ENCODE assay signal across 10 mouse cellular contexts in genomic region chr8:63755236-63755635, GRCm38 (mm10).
DNase-seq lines count a peak whose midpoint lies in the region; ATAC-seq lines count a peak whose summit lies in the region.
"Had no signal": no experiment of that assay in that cellular context is flagged by ENCODE, and none has a peak within 500 bp of the region (broad histone marks: within the 10 kb centered on the region; RNA-seq: fewer than 3 reads in every experiment).

No protein-coding gene starts in this region.

- peak; percentile 53; the same call in 1 of the 2 replicates for ATAC-seq in forebrain, embryonic 11.5 days (replicated peaks; ENCODE audit: low FRiP score)
- ATAC-seq in forebrain, embryonic 16.5 days = no peak
- ATAC-seq in hindbrain, embryonic 15.5 days (ENCODE audit: low FRiP score, low read depth) = peak; percentile 56; the same call in 1 of the 2 replicates
- ATAC-seq in midbrain, embryonic 15.5 days (replicated peaks) = peak; percentile 73
- no peak for ATAC-seq in granulocyte monocyte progenitor cell, adult 5-6 weeks (replicated peaks; ENCODE audit: poor library complexity, severe bottlenecking)

- no peak overlapping the region for H3K27ac ChIP-seq in forebrain, embryonic 11.5 days (ENCODE audit: low read depth, low read length)
- H3K27ac ChIP-seq in forebrain, embryonic 16.5 days (ENCODE audit: low read length) = no peak overlapping the region
- H3K27ac ChIP-seq in hindbrain, embryonic 15.5 days (replicated peaks) = no peak overlapping the region
- no peak overlapping the region for H3K27ac ChIP-seq in midbrain, embryonic 15.5 days
- H3K27ac ChIP-seq: stomach, postnatal 0 days had no signal

- no peak for DNase-seq in forebrain, embryonic 11.5 days (ENCODE audit: low spot score)
- peak; percentile 75 for DNase-seq in embryo, embryonic 10 days (ENCODE audit: low spot score)
- DNase-seq in cerebellum, postnatal 10 days = no peak
- no peak for DNase-seq in cerebellum, adult 18-20 months
- DNase-seq: cerebellum, postnatal 36 days had no signal

- H3K4me2 ChIP-seq in forebrain, embryonic 11.5 days (ENCODE audit: low read depth, low read length, severe bottlenecking) = no peak overlapping the region
- H3K4me2 ChIP-seq in forebrain, embryonic 16.5 days (ENCODE audit: low read length) = no peak overlapping the region
- H3K4me2 ChIP-seq in hindbrain, embryonic 15.5 days = no peak overlapping the region
- no peak overlapping the region for H3K4me2 ChIP-seq in midbrain, embryonic 15.5 days

- no peaks in the 10 kb centered on the region for H3K36me3 ChIP-seq in forebrain, embryonic 11.5 days (ENCODE audit: control insufficient read depth, insufficient read depth, low read length)
- no peaks in the 10 kb centered on the region for H3K36me3 ChIP-seq in forebrain, embryonic 16.5 days (ENCODE audit: control insufficient read depth, insufficient read depth)
- no peaks in the 10 kb centered on the region for H3K36me3 ChIP-seq in hindbrain, embryonic 15.5 days
- no peaks in the 10 kb centered on the region for H3K36me3 ChIP-seq in midbrain, embryonic 15.5 days (replicated peaks)

- H3K4me1 ChIP-seq in forebrain, embryonic 11.5 days (replicated peaks; ENCODE audit: control insufficient read depth, insufficient read depth, low read length) = no peaks in the 10 kb centered on the region
- no peaks in the 10 kb centered on the region for H3K4me1 ChIP-seq in forebrain, embryonic 16.5 days (replicated peaks; ENCODE audit: control insufficient read depth, insufficient read depth, low read length)
- no peaks in the 10 kb centered on the region; the same call in 1 of the 2 replicates for H3K4me1 ChIP-seq in hindbrain, embryonic 15.5 days (replicated peaks)
- no peaks in the 10 kb centered on the region for H3K4me1 ChIP-seq in midbrain, embryonic 15.5 days

- H3K4me3 ChIP-seq in forebrain, embryonic 11.5 days (ENCODE audit: low read depth, low read length) = no peak overlapping the region
- H3K4me3 ChIP-seq in forebrain, embryonic 16.5 days (replicated peaks; ENCODE audit: low read length) = no peak overlapping the region
- H3K4me3 ChIP-seq in hindbrain, embryonic 15.5 days = no peak overlapping the region
- no peak overlapping the region for H3K4me3 ChIP-seq in midbrain, embryonic 15.5 days

- H3K9ac ChIP-seq in forebrain, embryonic 11.5 days (ENCODE audit: low read length) = no peak overlapping the region
- H3K9ac ChIP-seq in forebrain, embryonic 16.5 days (replicated peaks; ENCODE audit: low read depth, low read length) = no peak overlapping the region
- H3K9ac ChIP-seq in hindbrain, embryonic 15.5 days = no peak overlapping the region
- H3K9ac ChIP-seq in midbrain, embryonic 15.5 days = no peak overlapping the region

- no peaks in the 10 kb centered on the region for H3K27me3 ChIP-seq in forebrain, embryonic 11.5 days (ENCODE audit: control insufficient read depth, insufficient read depth, low read length)
- no peaks in the 10 kb centered on the region for H3K27me3 ChIP-seq in forebrain, embryonic 16.5 days (replicated peaks; ENCODE audit: control insufficient read depth, insufficient read depth, low read length)
- H3K27me3 ChIP-seq in hindbrain, embryonic 15.5 days = no peaks in the 10 kb centered on the region
- H3K27me3 ChIP-seq in midbrain, embryonic 15.5 days (replicated peaks) = no peaks in the 10 kb centered on the region

- no peaks in the 10 kb centered on the region for H3K9me3 ChIP-seq in forebrain, embryonic 11.5 days (ENCODE audit: control insufficient read depth, low read length)
- no peaks in the 10 kb centered on the region for H3K9me3 ChIP-seq in forebrain, embryonic 16.5 days (ENCODE audit: control insufficient read depth, low read length)
- no peaks in the 10 kb centered on the region for H3K9me3 ChIP-seq in hindbrain, embryonic 15.5 days
- no peaks in the 10 kb centered on the region for H3K9me3 ChIP-seq in midbrain, embryonic 15.5 days

Comparison
In these comparisons a context has a peak if more than half of its experiments do, and no peak if none do; other contexts are left out.
1. ATAC-seq: peak in forebrain, embryonic 11.5 days (single experiment), hindbrain, embryonic 15.5 days (single experiment) and midbrain, embryonic 15.5 days (single experiment); none in forebrain, embryonic 16.5 days (single experiment) and granulocyte monocyte progenitor cell, adult 5-6 weeks (single experiment).